Mouse (Mus musculus) cerebellum, adult (tissue): ENCODE results near the gene Tpte.
"Not testable (repeated sequence)": the region's sequence is repeated elsewhere in the genome, so short reads cannot be mapped to it uniquely, and the experiment has no call there.

Experiments used
- ATAC-seq: cut with Nextera tagmentation; 2 replicates; pipeline ENCODE4 v1.9.2; 2017; ENCODE audit warnings: mild to moderate bottlenecking, moderate library complexity, mixed read lengths; ENCODE audit not compliant: insufficient number of reproducible peaks, low FRiP score, low TSS enrichment

Tpte gene

GRCm38 (mm10) chr8:22282999-22283491 is at the start of gene Tpte:
Tpte (plus strand) TSS chr8:22283441.
- ATAC-seq = no peak

DNA sequence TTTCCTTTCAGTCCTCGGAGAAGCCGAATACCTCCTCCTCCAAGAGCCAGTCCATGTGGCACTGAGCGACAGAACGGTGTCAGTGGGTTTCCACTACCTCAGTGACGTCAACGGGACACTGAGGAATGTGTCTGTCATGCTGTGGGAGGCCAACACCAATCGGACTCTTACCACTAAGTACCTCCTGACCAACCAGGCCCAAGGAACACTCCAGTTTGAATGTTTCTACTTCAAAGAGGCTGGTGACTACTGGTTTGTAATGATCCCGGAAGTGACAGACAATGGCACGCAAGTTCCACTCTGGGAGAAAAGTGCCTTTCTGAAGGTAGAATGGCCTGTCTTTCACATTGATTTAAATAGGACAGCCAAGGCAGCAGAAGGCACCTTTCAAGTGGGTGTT is 40.3 kb upstream of the Tpte start:
- no peak for ATAC-seq

DNA sequence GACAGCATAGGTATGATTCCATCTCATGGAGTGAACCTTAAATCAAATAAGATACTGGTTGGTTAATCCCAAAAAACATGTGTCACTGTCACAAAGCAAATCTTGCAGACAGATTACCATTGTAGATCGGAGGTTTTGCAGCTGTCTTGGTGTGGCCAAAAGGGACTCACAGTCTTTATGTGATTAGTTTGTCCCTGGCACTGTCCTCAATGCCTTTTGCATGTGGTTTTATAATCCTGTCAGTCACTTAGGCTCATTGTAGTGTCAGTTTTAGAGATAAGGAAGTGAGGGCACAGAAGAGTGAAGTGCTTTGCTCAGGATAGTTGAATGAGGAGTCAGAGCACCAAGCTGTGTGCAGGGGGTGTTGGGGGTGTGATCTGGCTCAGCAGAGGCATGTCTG is 37.6 kb upstream of the Tpte start:
- no peak for ATAC-seq

- no peak for ATAC-seq
Measured at GRCm38 (mm10) chr8:22247956-22248355, 35.3 kb upstream of the Tpte start.

DNA sequence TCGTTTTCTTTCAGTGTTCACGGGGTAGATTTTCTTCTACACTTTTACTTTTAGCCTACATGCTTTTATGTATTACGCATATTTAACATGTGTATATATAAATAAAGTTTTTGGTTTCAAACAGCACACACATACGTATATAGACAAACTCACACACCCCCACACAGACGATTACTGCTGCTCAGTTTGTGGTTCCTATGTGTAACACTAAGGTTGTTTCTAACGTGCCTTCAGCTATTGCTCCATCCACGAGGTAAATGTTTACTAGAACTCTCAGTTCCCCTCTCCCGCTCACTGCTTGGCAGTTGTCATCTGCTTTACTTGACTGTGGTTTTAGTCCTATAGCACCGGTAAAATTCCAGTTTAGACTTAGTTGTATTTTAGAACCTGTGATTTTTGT is 34.2 kb upstream of the Tpte start:
- ATAC-seq = no peak

DNA sequence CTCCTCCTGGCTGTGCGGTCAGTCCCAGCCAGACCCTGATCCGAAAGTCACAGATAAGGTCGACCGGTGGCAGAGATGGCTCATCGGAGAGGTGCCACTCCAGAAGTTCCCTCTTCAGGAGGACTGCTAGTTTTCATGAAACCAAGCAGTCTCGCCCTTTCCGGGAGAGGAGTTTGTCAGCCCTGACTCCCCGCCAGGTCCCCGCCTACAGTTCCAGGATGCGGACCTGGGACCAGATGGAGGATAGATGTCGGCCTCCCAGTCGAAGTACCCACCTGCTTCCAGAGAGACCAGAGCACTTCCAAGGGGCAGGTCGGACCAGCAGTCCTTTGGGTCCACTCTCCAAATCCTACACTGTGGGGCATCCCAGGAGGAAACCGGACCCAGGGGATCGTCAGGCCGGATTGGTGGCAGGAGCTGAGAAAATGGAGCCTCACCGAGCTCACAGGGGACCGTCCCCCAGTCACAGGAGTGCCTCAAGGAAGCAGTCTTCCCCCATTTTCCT is 24.2 kb upstream of the Tpte start:
- no peak for ATAC-seq

DNA sequence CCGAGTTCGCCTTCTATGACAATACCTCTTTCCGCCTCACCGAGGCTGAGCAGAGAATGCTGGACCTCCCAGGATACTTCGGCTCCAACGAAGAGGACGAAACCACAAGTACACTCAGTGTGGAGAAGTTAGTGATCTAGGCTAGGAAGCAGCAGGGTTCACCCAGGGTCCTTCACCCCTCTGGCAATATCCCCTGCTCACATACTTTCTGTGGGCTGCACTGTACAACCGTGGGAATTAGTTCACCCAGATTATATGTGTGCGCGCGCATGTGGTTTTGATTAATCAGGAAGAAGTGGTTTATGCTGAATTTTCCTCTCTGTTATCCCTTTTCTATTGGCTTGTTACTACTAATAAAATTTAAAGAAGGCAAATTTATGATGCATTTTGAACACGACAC is 23.7 kb upstream of the Tpte start:
- no peak for ATAC-seq

GRCm38 (mm10) chr8:22260091-22260722 is 23.0 kb upstream of the Tpte start:
- no peak for ATAC-seq

DNA sequence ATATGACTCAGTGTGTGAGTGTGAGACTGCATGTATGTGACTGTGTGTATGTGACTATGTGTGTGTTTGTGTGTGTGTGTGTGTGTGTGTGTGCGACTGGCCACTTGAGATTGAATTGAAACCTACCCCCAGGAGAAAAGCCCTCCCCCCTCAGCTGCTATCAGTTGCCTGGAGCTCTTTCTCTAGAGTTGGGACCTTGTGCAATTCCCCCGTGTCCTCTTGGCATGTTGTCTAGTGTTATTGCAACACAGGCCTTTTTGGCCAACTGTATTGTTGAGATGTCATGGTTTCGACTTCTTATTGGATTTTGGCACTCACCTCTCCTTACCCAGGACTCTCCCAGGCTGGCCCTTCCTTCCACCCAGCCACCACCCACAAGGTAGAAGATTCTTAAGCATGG is 21.0 kb upstream of the Tpte start:
- ATAC-seq = no peak

DNA sequence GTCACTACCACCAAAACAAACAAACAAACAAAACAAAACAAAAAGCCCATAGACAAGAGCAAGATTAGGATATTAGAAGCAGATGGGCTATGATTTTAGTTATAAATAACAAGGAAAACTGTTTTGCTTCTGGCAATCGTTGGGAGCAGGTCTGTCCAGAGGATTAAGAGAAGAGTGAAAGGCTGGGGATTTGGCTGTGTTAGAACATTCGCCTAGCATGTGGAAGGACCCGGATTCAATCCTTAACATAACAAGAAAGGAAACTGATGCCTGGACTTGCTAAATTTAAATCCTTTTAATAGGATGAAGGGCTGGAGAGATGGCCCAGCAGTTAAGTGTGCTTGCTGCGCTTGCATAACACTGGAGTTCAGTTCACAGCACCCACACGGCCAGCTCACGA is 18.9 kb upstream of the Tpte start:
- ATAC-seq = no peak

GRCm38 (mm10) chr8:22264787-22265186 is 18.5 kb upstream of the Tpte start:
- no peak for ATAC-seq

DNA sequence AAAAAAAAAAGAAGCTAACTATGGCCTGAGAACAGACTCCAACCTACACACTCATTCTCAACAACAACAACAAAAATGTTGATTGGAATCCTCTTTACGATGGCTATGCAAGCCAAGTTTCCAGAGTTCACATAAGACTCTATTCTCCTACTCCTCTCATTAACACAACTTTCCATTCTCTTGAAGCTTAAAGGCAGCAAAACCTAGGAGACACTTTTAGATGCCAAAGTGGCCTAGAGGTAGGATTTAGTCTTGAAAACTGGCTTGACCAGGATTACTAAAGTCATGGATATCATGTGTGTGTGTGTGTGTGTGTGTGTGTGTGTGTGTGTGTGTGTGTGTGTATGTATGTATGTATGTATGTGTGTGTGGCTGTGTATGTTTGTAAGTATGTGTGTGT is 18.0 kb upstream of the Tpte start:
- ATAC-seq = no peak

- ATAC-seq = no peak
Measured at GRCm38 (mm10) chr8:22266809-22267208, 16.4 kb upstream of the Tpte start.

GRCm38 (mm10) chr8:22273142-22273541 is 10.1 kb upstream of the Tpte start:
- ATAC-seq = no peak

GRCm38 (mm10) chr8:22274641-22275040 is 8.6 kb upstream of the Tpte start:
- ATAC-seq = no peak

DNA sequence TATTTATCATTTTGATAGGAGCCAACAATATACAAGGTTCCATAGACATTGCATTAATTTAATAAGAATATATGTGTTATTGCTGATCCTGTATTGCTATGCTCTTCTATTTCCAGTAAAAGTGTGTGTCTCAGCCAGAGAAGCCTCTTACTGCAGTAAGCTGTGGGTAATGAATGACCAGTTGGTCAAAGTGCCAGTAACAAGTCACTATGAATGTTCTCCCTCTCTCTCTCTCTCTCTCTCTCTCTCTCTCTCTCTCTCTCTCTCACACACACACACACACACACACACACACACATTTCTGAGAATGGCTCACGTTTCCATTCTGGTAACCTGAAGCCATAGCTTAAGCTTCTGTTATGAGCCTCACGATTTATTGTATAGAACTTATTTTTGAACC is 19.1 kb downstream of the Tpte start:
- no peak for ATAC-seq

DNA sequence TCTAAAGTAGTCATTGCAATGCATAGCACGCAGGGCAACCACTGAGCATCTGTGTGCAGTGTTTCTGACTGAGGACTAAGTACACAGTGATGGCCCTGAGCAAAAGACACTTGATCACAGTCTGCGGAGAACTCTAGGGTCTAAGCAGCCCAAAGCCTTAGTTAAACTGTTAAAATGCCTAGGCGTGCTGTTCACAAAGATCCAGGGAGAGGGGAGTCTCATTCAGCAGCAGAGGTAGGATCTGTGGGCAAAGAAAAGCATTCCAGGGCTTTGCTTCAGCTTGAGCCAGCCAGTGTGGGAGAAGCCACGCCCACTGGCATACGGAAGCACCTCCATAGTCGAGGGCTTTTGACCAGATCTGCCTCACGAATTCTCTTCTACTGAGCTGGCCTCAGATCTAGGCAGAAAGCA is 19.7 kb downstream of the Tpte start:
- ATAC-seq = no peak

DNA sequence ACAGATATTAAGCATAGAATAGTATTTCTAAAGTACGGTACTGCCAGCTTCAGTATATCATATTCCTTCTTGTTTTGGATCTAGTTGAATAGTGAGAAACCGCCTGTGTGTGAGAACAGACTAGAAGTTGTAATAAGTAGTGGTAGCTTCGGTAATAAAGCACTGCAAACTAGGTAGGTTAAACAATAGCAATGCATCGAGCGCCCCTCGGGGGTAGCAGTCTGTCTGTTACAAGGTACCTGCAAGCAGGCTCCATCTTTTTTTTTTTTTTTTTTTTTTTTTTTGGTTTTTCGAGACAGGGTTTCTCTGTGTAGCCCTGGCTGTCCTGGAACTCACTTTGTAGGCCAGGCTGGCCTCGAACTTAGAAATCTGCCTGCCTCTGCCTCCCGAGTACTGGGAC is 20.8 kb downstream of the Tpte start:
- ATAC-seq = not testable (repeated sequence)

DNA sequence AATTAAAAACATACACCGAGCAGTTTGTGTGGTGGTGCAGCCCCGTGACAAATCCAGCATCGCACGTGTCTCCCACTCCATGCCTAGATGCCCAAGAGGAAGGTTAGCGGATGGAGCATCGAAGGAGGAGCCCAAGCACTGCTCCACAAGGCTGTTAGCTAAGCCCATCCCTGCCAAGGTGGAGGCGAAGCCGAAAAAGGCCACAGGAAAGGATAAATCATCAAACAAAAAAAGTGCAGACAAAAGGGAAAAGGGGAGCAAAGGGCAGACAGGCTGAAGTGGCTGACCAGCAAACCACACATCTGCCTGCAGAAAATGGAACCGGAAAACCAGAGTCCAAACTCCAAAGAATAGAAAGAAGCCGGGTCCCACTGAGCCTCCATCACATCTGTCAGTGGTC is 23.8 kb downstream of the Tpte start:
- no peak for ATAC-seq

GRCm38 (mm10) chr8:22311446-22311845 is 28.2 kb downstream of the Tpte start:
- no peak for ATAC-seq

- no peak for ATAC-seq
Measured at GRCm38 (mm10) chr8:22335426-22335825, 52.2 kb downstream of the Tpte start.

DNA sequence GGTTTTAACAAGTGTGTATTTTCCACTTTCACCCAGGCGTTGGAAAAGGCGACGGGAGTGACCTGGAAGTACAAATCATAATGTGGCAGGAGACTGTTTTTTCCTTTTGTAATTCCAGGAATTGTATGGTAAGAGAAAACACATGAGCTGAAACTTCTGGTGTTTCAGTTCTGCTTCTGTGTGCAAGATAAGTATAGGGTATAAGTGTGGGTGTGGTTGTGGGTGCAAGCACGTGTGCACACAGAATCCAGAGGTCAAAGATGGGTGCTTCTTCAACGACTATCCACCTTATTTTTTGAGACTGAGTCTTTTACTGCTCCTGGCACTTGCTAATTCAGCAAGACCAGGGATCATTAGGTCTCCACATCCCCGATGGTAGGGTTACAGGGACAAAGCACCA is 76.1 kb downstream of the Tpte start:
- ATAC-seq = no peak

DNA sequence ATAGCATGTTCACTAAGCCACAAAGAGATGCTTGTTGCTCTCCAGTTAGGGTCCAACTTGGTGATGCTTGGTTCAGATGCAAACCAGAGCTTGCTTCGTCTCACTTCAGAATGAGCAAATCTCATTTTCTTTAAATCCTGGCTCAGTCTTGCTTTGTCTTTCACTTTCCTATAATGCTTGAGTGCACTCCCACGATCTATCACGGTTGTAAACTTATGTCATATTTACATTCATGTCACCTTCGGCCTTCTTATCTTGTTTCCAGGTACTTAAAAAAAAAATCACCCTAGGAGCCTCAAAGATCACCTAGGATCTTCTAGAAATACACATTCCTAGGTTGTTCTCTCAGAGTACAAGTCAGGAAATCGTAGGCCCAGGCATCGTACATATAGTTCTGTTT is 76.6 kb downstream of the Tpte start:
- ATAC-seq = no peak
